Mouse (Mus musculus) heart, embryonic 11.5 days (tissue): ENCODE data around the gene Gata3. TPM values are rescaled to one million over a fixed set of nuclear protein-coding genes. Genes with fewer than 3 reads are reported as not detected.

Source experiments
- ATAC-seq: fragments of 200-750 bp; cut with Nextera tagmentation; replicated peaks from 2 replicates; pipeline ENCODE4 v1.8.0; 2017; ENCODE audit warnings: moderate library complexity; ENCODE audit not compliant: insufficient number of reproducible peaks, low FRiP score, low TSS enrichment
- H3K27ac ChIP-seq: fragments of 300-500 bp; sonication (generic); 2 replicates; pipeline ENCODE4 v1.5.1; 2014; ENCODE audit warnings: mild to moderate bottlenecking, low read depth, low read length
- H3K27me3 ChIP-seq: fragments of 300-500 bp; sonication (generic); 2 replicates; pipeline ENCODE4 v1.6.1; 2014; ENCODE audit warnings: mild to moderate bottlenecking, low read length, mixed read lengths; ENCODE audit not compliant: control insufficient read depth, insufficient read depth
- H3K36me3 ChIP-seq: fragments of 300-500 bp; sonication (generic); 2 replicates; pipeline ENCODE4 v1.6.1; 2014; ENCODE audit warnings: mild to moderate bottlenecking, low read length, moderate library complexity, mixed read lengths; ENCODE audit not compliant: control insufficient read depth, insufficient read depth
- H3K4me1 ChIP-seq: fragments of 300-500 bp; sonication (generic); 2 replicates; pipeline ENCODE4 v1.6.1; 2014; ENCODE audit warnings: low read length; ENCODE audit not compliant: control insufficient read depth, insufficient read depth
- H3K4me2 ChIP-seq: fragments of 300-500 bp; sonication (generic); 2 replicates; pipeline ENCODE4 v1.6.1; 2014; ENCODE audit warnings: mild to moderate bottlenecking, moderate library complexity
- H3K4me3 ChIP-seq: fragments of 300-500 bp; sonication (generic); 2 replicates; pipeline ENCODE4 v1.5.1; 2014; ENCODE audit warnings: low read depth, low read length
- H3K9ac ChIP-seq: fragments of 300-500 bp; sonication (generic); 2 replicates; pipeline ENCODE4 v1.6.1; 2014; ENCODE audit warnings: mild to moderate bottlenecking, low read depth, low read length, moderate library complexity
- H3K9me3 ChIP-seq: fragments of 300-500 bp; sonication (generic); replicated peaks from 2 replicates; pipeline ENCODE4 v1.6.1; 2016; ENCODE audit warnings: low read length; ENCODE audit not compliant: control insufficient read depth
- WGBS: fragments of 180-500 bp; shearing (Covaris S2); extraction: QIAGEN DNeasy Blood & Tissue Kit; methylation state at CpG from one replicate; pipeline ENCODE4 v1.1.7; 2014; ENCODE audit not compliant: insufficient replicate concordance; 5-methylcytosine and 5-hydroxymethylcytosine counted together
- polyA plus RNA-seq: library from polyadenylated mRNA; unstranded; fragments of >200 nt; fragmentation: Nextera tagmentation; extraction: Ambion mirVana; gene quantifications from 2 replicates; pipeline ENCODE4 v1.2.1, GENCODE M21; 2014

Gene Gata3
- polyA plus RNA-seq, 1 experiment from 2014 or later, result 9.8 TPM

- under 1% methylated on average over 30 of the region's 30 CpGs for WGBS
- peak; percentile 74 for ATAC-seq
- Histone ChIP-seq H3K9ac (no peak within 1 kb of the TSS), H3K27me3 (peaks cover 92% of the 10 kb centered on the region), H3K4me1 (peaks cover 5% of the 10 kb centered on the region; the same call in 1 of the 2 replicates), H3K9me3 (no peaks in the 10 kb centered on the region), H3K27ac (no peak within 1 kb of the TSS), H3K4me2 (peak within 1 kb of the TSS; percentile 69), H3K4me3 (peak within 1 kb of the TSS; percentile 39), H3K36me3 (no peaks in the 10 kb centered on the region)
Measured at GRCm38 (mm10) chr2:9888913-9889650, 752 bp downstream of the Gata3 start, which contains the start of gene 9230102O04Rik. Gene 9230102O04Rik, minus strand, starts transcription at chr2:9889540.

GRCm38 (mm10) chr2:9887636-9888035 lies 2.2 kb downstream of the Gata3 start:
- WGBS, result 0% methylated on average over 7 of the region's 7 CpGs
- peaks cover 90% of the 10 kb centered on the region for H3K27me3 ChIP-seq
- no peak for ATAC-seq
- no peaks in the 10 kb centered on the region for H3K36me3 ChIP-seq
- H3K9ac ChIP-seq, result no peak overlapping the region
- H3K9me3 ChIP-seq, result no peaks in the 10 kb centered on the region
- no peak overlapping the region; the same call in 1 of the 2 replicates for H3K4me2 ChIP-seq
- no peak overlapping the region for H3K4me3 ChIP-seq
- H3K4me1 ChIP-seq, result peaks cover 14% of the 10 kb centered on the region; the same call in 1 of the 2 replicates
- no peak overlapping the region for H3K27ac ChIP-seq

- no peak for ATAC-seq
Measured at GRCm38 (mm10) chr2:9886921-9887610, 2.8 kb downstream of the Gata3 start.

GRCm38 (mm10) chr2:9886031-9886430 lies 3.8 kb downstream of the Gata3 start:
- no peak for ATAC-seq
- no peak overlapping the region for H3K9ac ChIP-seq
- H3K27ac ChIP-seq, result no peak overlapping the region
- no peaks in the 10 kb centered on the region for H3K36me3 ChIP-seq
- H3K4me2 ChIP-seq, result no peak overlapping the region
- peaks cover 20% of the 10 kb centered on the region; the same call in 1 of the 2 replicates for H3K4me1 ChIP-seq
- WGBS, result 22% methylated on average over 3 of the region's 3 CpGs
- no peak overlapping the region for H3K4me3 ChIP-seq
- peaks cover 88% of the 10 kb centered on the region for H3K27me3 ChIP-seq
- H3K9me3 ChIP-seq, result no peaks in the 10 kb centered on the region

More at GRCm38 (mm10) chr2:9886921-9887610, 2.8 kb downstream of the Gata3 start:
- no peak overlapping the region for H3K4me3 ChIP-seq
- H3K9ac ChIP-seq, result no peak overlapping the region
- no peak overlapping the region; the same call in 1 of the 2 replicates for H3K4me2 ChIP-seq
- no peaks in the 10 kb centered on the region for H3K9me3 ChIP-seq
- 2% methylated on average over 7 of the region's 7 CpGs for WGBS
- peaks cover 14% of the 10 kb centered on the region; the same call in 1 of the 2 replicates for H3K4me1 ChIP-seq
- H3K27me3 ChIP-seq, result peaks cover 86% of the 10 kb centered on the region
- H3K27ac ChIP-seq, result no peak overlapping the region
- H3K36me3 ChIP-seq, result no peaks in the 10 kb centered on the region

GRCm38 (mm10) chr2:9885217-9885770 lies 4.5 kb downstream of the Gata3 start:
- ATAC-seq, result no peak
- H3K4me2 ChIP-seq, result no peak overlapping the region
- no peak overlapping the region for H3K27ac ChIP-seq
- no peaks in the 10 kb centered on the region for H3K9me3 ChIP-seq
- H3K9ac ChIP-seq, result no peak overlapping the region
- no peak overlapping the region for H3K4me3 ChIP-seq
- 7% methylated on average over 14 of the region's 14 CpGs for WGBS
- peaks cover 24% of the 10 kb centered on the region; the same call in 1 of the 2 replicates for H3K4me1 ChIP-seq
- H3K36me3 ChIP-seq, result no peaks in the 10 kb centered on the region
- peaks cover 89% of the 10 kb centered on the region for H3K27me3 ChIP-seq

GRCm38 (mm10) chr2:9884533-9885216 lies 5.2 kb downstream of the Gata3 start:
- H3K4me2 ChIP-seq, result peak overlapping the region; percentile 90
- H3K4me1 ChIP-seq, result peaks cover 21% of the 10 kb centered on the region; the same call in 1 of the 2 replicates
- no peaks in the 10 kb centered on the region for H3K36me3 ChIP-seq
- H3K27me3 ChIP-seq, result peaks cover 83% of the 10 kb centered on the region
- no peak overlapping the region for H3K27ac ChIP-seq
- H3K9ac ChIP-seq, result no peak overlapping the region
- WGBS, result 7% methylated on average over 15 of the region's 15 CpGs
- ATAC-seq, result no peak
- no peaks in the 10 kb centered on the region for H3K9me3 ChIP-seq
- peak overlapping the region; percentile 59 for H3K4me3 ChIP-seq

GRCm38 (mm10) chr2:9883803-9884532 lies 5.9 kb downstream of the Gata3 start:
- Histone ChIP-seq H3K9me3 (no peaks in the 10 kb centered on the region), H3K4me1 (peaks cover 20% of the 10 kb centered on the region; the same call in 1 of the 2 replicates), H3K9ac (no peak overlapping the region), H3K36me3 (no peaks in the 10 kb centered on the region), H3K27me3 (peaks cover 76% of the 10 kb centered on the region), H3K27ac (no peak overlapping the region), H3K4me2 (peak overlapping the region; percentile 90), H3K4me3 (peak overlapping the region; percentile 59)
- no peak for ATAC-seq
- under 1% methylated on average over 27 of the region's 27 CpGs for WGBS
